Mouse (Mus musculus) heart, embryonic 12.5 days (tissue): ENCODE data around the gene Mlkl. TPM values are rescaled to one million over a fixed set of nuclear protein-coding genes. Genes with fewer than 3 reads are reported as not detected.
A peak's percentile ranks its signal among the peaks of the same experiment; 100 is the strongest.

Experiments used
- ATAC-seq: fragments of 200-750 bp; cut with Nextera tagmentation; 2 replicates; pipeline ENCODE4 v1.8.0; 2017; ENCODE audit warnings: moderate TSS enrichment, moderate library complexity; ENCODE audit not compliant: insufficient number of reproducible peaks, low FRiP score
- H3K27ac ChIP-seq: fragments of 300-500 bp; sonication (generic); 2 replicates; pipeline ENCODE4 v1.5.1; 2016; ENCODE audit warnings: mild to moderate bottlenecking, moderate library complexity; ENCODE audit not compliant: poor library complexity, severe bottlenecking
- H3K27me3 ChIP-seq: fragments of 300-500 bp; sonication (generic); replicated peaks from 2 replicates; pipeline ENCODE4 v1.6.1; 2016; ENCODE audit warnings: mild to moderate bottlenecking, moderate library complexity
- H3K36me3 ChIP-seq: fragments of 300-500 bp; sonication (generic); 2 replicates; pipeline ENCODE4 v1.6.1; 2016; ENCODE audit warnings: mild to moderate bottlenecking, moderate library complexity
- H3K4me1 ChIP-seq: fragments of 300-500 bp; sonication (generic); replicated peaks from 2 replicates; pipeline ENCODE4 v1.6.1; 2016; ENCODE audit warnings: mild to moderate bottlenecking
- H3K4me2 ChIP-seq: fragments of 300-500 bp; sonication (generic); 2 replicates; pipeline ENCODE4 v1.6.1; 2016; ENCODE audit warnings: mild to moderate bottlenecking, moderate library complexity
- H3K4me3 ChIP-seq: fragments of 300-500 bp; sonication (generic); 2 replicates; pipeline ENCODE4 v1.5.1; 2016; ENCODE audit warnings: mild to moderate bottlenecking
- H3K9ac ChIP-seq: fragments of 300-500 bp; sonication (generic); 2 replicates; pipeline ENCODE4 v1.6.1; 2016; ENCODE audit warnings: mild to moderate bottlenecking, moderate library complexity
- H3K9me3 ChIP-seq: fragments of 300-500 bp; sonication (generic); replicated peaks from 2 replicates; pipeline ENCODE4 v1.6.1; 2016; ENCODE audit warnings: mild to moderate bottlenecking, moderate library complexity
- WGBS: fragments of 180-500 bp; shearing (Covaris S2); methylation state at CpG from one replicate; pipeline ENCODE4 v1.1.7; 2016; 5-methylcytosine and 5-hydroxymethylcytosine counted together
- polyA plus RNA-seq: library from polyadenylated mRNA; unstranded; fragments of >200 nt; fragmentation: Nextera tagmentation; extraction: Ambion mirVana; gene quantifications from 2 replicates; pipeline ENCODE4 v1.2.1, GENCODE M21; 2016

Gene Mlkl
- 1.8 and 2.3 TPM in 2 replicates for polyA plus RNA-seq

- under 1% methylated on average over 29 of the region's 29 CpGs for WGBS
- H3K36me3 ChIP-seq, result no peaks in the 10 kb centered on the region
- peak; percentile 64; the same call in 1 of the 2 replicates for ATAC-seq
- no peak within 1 kb of the TSS for H3K27ac ChIP-seq
- no peaks in the 10 kb centered on the region for H3K4me1 ChIP-seq
- H3K4me2 ChIP-seq, result peak within 1 kb of the TSS; percentile 79
- peak within 1 kb of the TSS; percentile 48 for H3K4me3 ChIP-seq
- no peaks in the 10 kb centered on the region for H3K9me3 ChIP-seq
- H3K27me3 ChIP-seq, result peaks cover 9% of the 10 kb centered on the region
- peak within 1 kb of the TSS; percentile 16 for H3K9ac ChIP-seq
Measured at GRCm38 (mm10) chr8:111337890-111338347, at the start of gene Mlkl. TSS of gene Mlkl (minus strand) at chr8:111338177.

- no peak for ATAC-seq
- Histone ChIP-seq H3K9ac (no peak overlapping the region), H3K9me3 (no peaks in the 10 kb centered on the region), H3K4me2 (no peak overlapping the region), H3K36me3 (no peaks in the 10 kb centered on the region), H3K27ac (no peak overlapping the region), H3K4me3 (no peak overlapping the region), H3K4me1 (no peaks in the 10 kb centered on the region), H3K27me3 (peaks cover 43% of the 10 kb centered on the region)
- 59% methylated on average over 9 of the region's 9 CpGs for WGBS
Measured at GRCm38 (mm10) chr8:111385915-111386314, 47.9 kb upstream of the Mlkl start.

GRCm38 (mm10) chr8:111384628-111385027, 46.7 kb upstream of the Mlkl start:
- H3K9ac ChIP-seq, result no peak overlapping the region
- no peak for ATAC-seq
- no peaks in the 10 kb centered on the region for H3K4me1 ChIP-seq

DNA sequence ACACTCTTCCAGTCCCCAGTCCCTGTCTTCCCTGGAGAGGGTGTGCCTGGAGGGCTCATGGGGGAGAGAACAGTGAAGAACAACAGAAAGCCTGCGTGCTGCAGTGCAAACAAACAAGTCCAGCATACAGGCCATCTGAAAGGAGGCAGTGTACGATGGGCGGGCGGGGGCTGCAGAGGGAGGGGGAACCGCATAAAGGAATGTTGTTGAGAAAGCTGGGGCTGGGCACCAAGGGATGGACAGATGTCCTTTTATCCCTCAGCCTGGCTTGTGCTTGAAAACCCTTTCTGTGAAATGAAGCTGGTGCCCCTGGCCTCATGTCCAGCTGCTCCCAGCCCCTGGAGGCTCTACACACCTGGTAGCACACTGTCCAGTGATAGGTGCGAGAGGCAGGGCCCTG, 37.2 kb upstream of the Mlkl start:
- Histone ChIP-seq H3K4me3 (no peak overlapping the region), H3K4me2 (no peak overlapping the region), H3K9ac (no peak overlapping the region), H3K4me1 (no peaks in the 10 kb centered on the region), H3K27ac (no peak overlapping the region), H3K27me3 (no peaks in the 10 kb centered on the region), H3K9me3 (no peaks in the 10 kb centered on the region), H3K36me3 (no peaks in the 10 kb centered on the region)
- no peak for ATAC-seq
- WGBS, result 54% methylated on average over 6 of the region's 6 CpGs

More at GRCm38 (mm10) chr8:111384628-111385027, 46.7 kb upstream of the Mlkl start:
- Histone ChIP-seq H3K9me3 (no peaks in the 10 kb centered on the region), H3K36me3 (no peaks in the 10 kb centered on the region), H3K4me3 (no peak overlapping the region), H3K4me2 (no peak overlapping the region), H3K27ac (no peak overlapping the region), H3K27me3 (peaks cover 33% of the 10 kb centered on the region)
- WGBS, result 53% methylated on average over 2 of the region's 2 CpGs

GRCm38 (mm10) chr8:111369711-111370110, 31.7 kb upstream of the Mlkl start:
- no peak overlapping the region for H3K4me3 ChIP-seq
- H3K9me3 ChIP-seq, result no peaks in the 10 kb centered on the region
- ATAC-seq, result no peak
- no peak overlapping the region for H3K9ac ChIP-seq
- WGBS, result 70% methylated on average over 9 of the region's 9 CpGs
- no peaks in the 10 kb centered on the region for H3K36me3 ChIP-seq
- H3K4me2 ChIP-seq, result no peak overlapping the region
- H3K27ac ChIP-seq, result no peak overlapping the region
- H3K27me3 ChIP-seq, result peaks cover 17% of the 10 kb centered on the region; the same call in 1 of the 2 replicates
- no peaks in the 10 kb centered on the region; the same call in 1 of the 2 replicates for H3K4me1 ChIP-seq

DNA sequence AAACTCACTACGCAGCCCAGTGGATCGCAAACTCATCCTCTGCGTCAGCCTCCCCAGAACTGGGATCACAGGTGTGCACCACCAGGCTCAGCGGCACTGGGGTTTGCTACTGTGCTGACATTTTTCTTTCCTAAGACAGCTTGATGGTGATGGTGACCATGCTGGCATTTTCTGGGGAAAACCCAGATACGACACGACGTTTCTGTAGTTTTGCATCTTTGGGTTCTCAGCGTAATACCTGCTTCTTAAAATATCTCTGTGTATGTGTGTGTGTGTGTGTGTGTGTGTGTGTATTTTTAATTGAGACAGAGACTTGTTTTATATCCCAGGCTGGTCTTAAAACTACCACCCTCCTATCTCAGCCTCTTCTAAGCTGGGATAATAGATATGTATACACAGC, 29.4 kb upstream of the Mlkl start:
- no peaks in the 10 kb centered on the region for H3K36me3 ChIP-seq
- peaks cover 17% of the 10 kb centered on the region; the same call in 1 of the 2 replicates for H3K27me3 ChIP-seq
- peak overlapping the region; percentile 6; the same call in 1 of the 2 replicates for H3K4me3 ChIP-seq
- H3K4me1 ChIP-seq, result no peaks in the 10 kb centered on the region; the same call in 1 of the 2 replicates
- H3K9me3 ChIP-seq, result no peaks in the 10 kb centered on the region
- ATAC-seq, result no peak
- H3K27ac ChIP-seq, result no peak overlapping the region
- no peak overlapping the region for H3K9ac ChIP-seq
- WGBS, result 77% methylated on average over 8 of the region's 8 CpGs
- peak overlapping the region; percentile 54 for H3K4me2 ChIP-seq

- Histone ChIP-seq H3K36me3 (no peaks in the 10 kb centered on the region), H3K27ac (no peak overlapping the region), H3K4me2 (peak overlapping the region; percentile 54), H3K9ac (no peak overlapping the region), H3K4me3 (peak overlapping the region; percentile 6; the same call in 1 of the 2 replicates), H3K4me1 (no peaks in the 10 kb centered on the region; the same call in 1 of the 2 replicates), H3K9me3 (no peaks in the 10 kb centered on the region), H3K27me3 (peaks cover 17% of the 10 kb centered on the region; the same call in 1 of the 2 replicates)
- 0 out of 2 replicates have a peak, but pooled peaks have one; percentile 45 for ATAC-seq
- 33% methylated on average over 14 of the region's 14 CpGs for WGBS
Measured at GRCm38 (mm10) chr8:111366610-111367234, 28.7 kb upstream of the Mlkl start.

- Histone ChIP-seq H3K9me3 (0 out of 2 replicates have a peak, but pooled peaks cover 3% of the 10 kb centered on the region), H3K4me2 (no peak overlapping the region), H3K36me3 (no peaks in the 10 kb centered on the region), H3K4me1 (peaks cover 4% of the 10 kb centered on the region; the same call in 1 of the 2 replicates), H3K9ac (no peak overlapping the region), H3K27ac (no peak overlapping the region), H3K27me3 (peaks cover 17% of the 10 kb centered on the region; the same call in 1 of the 2 replicates), H3K4me3 (no peak overlapping the region)
- no peak for ATAC-seq
- WGBS, result 77% methylated on average over 8 of the region's 8 CpGs
Measured at GRCm38 (mm10) chr8:111363489-111363888, 25.5 kb upstream of the Mlkl start.

DNA sequence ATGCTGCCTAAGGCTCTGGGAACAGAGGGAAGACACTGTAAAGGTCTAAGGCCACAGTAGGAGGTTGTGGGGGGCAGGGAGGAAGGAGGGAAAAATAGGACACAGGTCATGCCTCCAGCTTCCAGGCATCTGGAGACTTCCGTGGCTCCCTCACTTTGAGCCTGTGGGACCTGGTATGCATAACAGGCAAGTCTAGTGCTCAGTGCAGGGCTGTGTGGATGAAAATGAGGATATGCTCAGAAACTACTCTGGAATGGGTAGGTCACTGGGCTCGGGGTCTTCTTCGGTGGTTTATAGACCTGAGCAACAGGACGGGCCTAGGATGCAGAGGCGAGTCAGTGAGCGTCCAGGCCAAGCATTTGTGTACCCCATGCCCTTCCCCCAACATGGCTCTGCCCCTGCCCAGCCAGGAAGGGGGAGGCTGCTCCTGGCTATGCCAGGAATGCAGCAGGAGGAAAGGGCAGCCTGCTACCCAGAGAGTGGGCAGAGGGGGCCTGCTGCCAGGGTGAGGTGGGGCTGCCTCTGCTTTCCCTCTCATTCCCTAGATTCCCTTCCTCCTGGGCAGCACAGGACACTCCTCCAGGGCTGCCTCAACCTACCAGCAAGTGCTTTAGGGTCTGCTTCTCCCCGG, 22.7 kb upstream of the Mlkl start:
- Histone ChIP-seq H3K9ac (no peak overlapping the region), H3K36me3 (no peaks in the 10 kb centered on the region), H3K4me1 (0 out of 2 replicates have a peak, but pooled peaks cover 4% of the 10 kb centered on the region), H3K27ac (no peak overlapping the region), H3K27me3 (0 out of 2 replicates have a peak, but pooled peaks cover 7% of the 10 kb centered on the region), H3K9me3 (0 out of 2 replicates have a peak, but pooled peaks cover 3% of the 10 kb centered on the region), H3K4me2 (no peak overlapping the region), H3K4me3 (no peak overlapping the region)
- WGBS, result 49% methylated on average over 7 of the region's 7 CpGs
- no peak for ATAC-seq

- 70% methylated on average over 5 of the region's 5 CpGs for WGBS
Measured at GRCm38 (mm10) chr8:111359936-111360335, 22.0 kb upstream of the Mlkl start.

GRCm38 (mm10) chr8:111358905-111359304, 20.9 kb upstream of the Mlkl start:
- H3K27me3 ChIP-seq, result no peaks in the 10 kb centered on the region
- H3K36me3 ChIP-seq, result no peaks in the 10 kb centered on the region

More at GRCm38 (mm10) chr8:111359936-111360335, 22.0 kb upstream of the Mlkl start:
- no peak overlapping the region for H3K27ac ChIP-seq
- no peak overlapping the region for H3K9ac ChIP-seq
- no peak overlapping the region for H3K4me3 ChIP-seq
- H3K36me3 ChIP-seq, result no peaks in the 10 kb centered on the region
- ATAC-seq, result no peak
- 0 out of 2 replicates have a peak, but pooled peaks cover 4% of the 10 kb centered on the region for H3K4me1 ChIP-seq
- H3K4me2 ChIP-seq, result no peak overlapping the region
- H3K27me3 ChIP-seq, result no peaks in the 10 kb centered on the region
- H3K9me3 ChIP-seq, result 0 out of 2 replicates have a peak, but pooled peaks cover 3% of the 10 kb centered on the region

More at GRCm38 (mm10) chr8:111358905-111359304, 20.9 kb upstream of the Mlkl start:
- H3K9ac ChIP-seq, result no peak overlapping the region
- 52% methylated on average over 1 of the region's 1 CpGs for WGBS
- no peak overlapping the region for H3K4me2 ChIP-seq
- no peak for ATAC-seq
- no peak overlapping the region for H3K27ac ChIP-seq
- H3K9me3 ChIP-seq, result 0 out of 2 replicates have a peak, but pooled peaks cover 3% of the 10 kb centered on the region
- no peak overlapping the region for H3K4me3 ChIP-seq
- 0 out of 2 replicates have a peak, but pooled peaks cover 4% of the 10 kb centered on the region for H3K4me1 ChIP-seq
